Mouse (Mus musculus) embryo, embryonic 11 days (tissue): ENCODE data around the gene BC035044.
"Not testable (repeated sequence)": the region's sequence is repeated elsewhere in the genome, so short reads cannot be mapped to it uniquely, and the experiment has no call there.

Experiments used
- DNase-seq: peaks from one replicate; pipeline ENCODE4 v3.0.0-alpha.2; 2015

Gene BC035044

GRCm38 (mm10) chr6:128826781-128827180, 64.1 kb downstream of the BC035044 start:
- DNase-seq, result no peak

- no peak for DNase-seq
These were observed 64.8 kb downstream of the BC035044 start, which contains the start of the genes Gm44511 and Klrb1b for GRCm38 (mm10) chr6:128826132-128826531. Gene Gm44511 (minus strand): TSS chr6:128826315. Gene Klrb1b (minus strand): TSS chr6:128826331.

- DNase-seq, result no peak
These were observed 72.7 kb downstream of the BC035044 start for GRCm38 (mm10) chr6:128818083-128818802.

- peak; percentile 41 for DNase-seq
These were observed 82.4 kb downstream of the BC035044 start for GRCm38 (mm10) chr6:128808532-128808931.

GRCm38 (mm10) chr6:128807021-128807420, 83.9 kb downstream of the BC035044 start:
- DNase-seq, result peak; percentile 13

- peak; percentile 74 for DNase-seq
These were observed 85.9 kb downstream of the BC035044 start for GRCm38 (mm10) chr6:128804823-128805640.

- peak; percentile 93 for DNase-seq
These were observed 87.7 kb downstream of the BC035044 start for GRCm38 (mm10) chr6:128802999-128803857.

GRCm38 (mm10) chr6:128802557-128802956, 88.4 kb downstream of the BC035044 start:
- DNase-seq, result no peak

- DNase-seq, result not testable (repeated sequence)
These were observed 90.2 kb downstream of the BC035044 start for GRCm38 (mm10) chr6:128800696-128801095.

- DNase-seq, result no peak
These were observed 91.0 kb downstream of the BC035044 start for GRCm38 (mm10) chr6:128799896-128800270.

- DNase-seq, result peak; percentile 84
These were observed 91.6 kb downstream of the BC035044 start for GRCm38 (mm10) chr6:128799144-128799895.
